ENCODE assay signal across 9 mouse cellular contexts in genomic region chr11:93531029-93531680, GRCm38 (mm10).
DNase-seq lines count a peak whose midpoint lies in the region; ATAC-seq and TF ChIP-seq lines count a peak whose summit lies in the region.
"Had no signal": no experiment of that assay in that cellular context is flagged by ENCODE, and none has a peak within 500 bp of the region (broad histone marks: within the 10 kb centered on the region; RNA-seq: fewer than 3 reads in every experiment).

No protein-coding gene starts in this region.

- H3K9me3 ChIP-seq in hindbrain, postnatal 0 days (ENCODE audit: low read length) = no peaks in the 10 kb centered on the region
- no peaks in the 10 kb centered on the region for H3K9me3 ChIP-seq in hindbrain, embryonic 13.5 days
- no peaks in the 10 kb centered on the region for H3K9me3 ChIP-seq in heart, postnatal 0 days (replicated peaks; ENCODE audit: control insufficient read depth, low read length)
- H3K9me3 ChIP-seq in lung, embryonic 15.5 days = no peaks in the 10 kb centered on the region
- H3K9me3 ChIP-seq: embryonic facial prominence, embryonic 15.5 days had no signal

- no peak overlapping the region for H3K4me3 ChIP-seq in hindbrain, postnatal 0 days (ENCODE audit: low read length)
- no peak overlapping the region for H3K4me3 ChIP-seq in hindbrain, embryonic 13.5 days
- no peak overlapping the region for H3K4me3 ChIP-seq in heart, postnatal 0 days (ENCODE audit: low read depth, low read length)
- no peak overlapping the region for H3K4me3 ChIP-seq in lung, embryonic 15.5 days
- H3K4me3 ChIP-seq: embryonic facial prominence, embryonic 15.5 days had no signal

- WGBS in hindbrain, postnatal 0 days = 39% methylated on average over 7 of the region's 7 CpGs
- 71% methylated on average over 7 of the region's 7 CpGs for WGBS in hindbrain, embryonic 13.5 days
- WGBS in heart, postnatal 0 days = 27% methylated on average over 7 of the region's 7 CpGs
- WGBS in lung, embryonic 15.5 days = 25% methylated on average over 7 of the region's 7 CpGs

- H3K36me3 ChIP-seq in hindbrain, postnatal 0 days (ENCODE audit: insufficient read depth, low read length) = no peaks in the 10 kb centered on the region
- H3K36me3 ChIP-seq in hindbrain, embryonic 13.5 days = no peaks in the 10 kb centered on the region
- no peaks in the 10 kb centered on the region for H3K36me3 ChIP-seq in heart, postnatal 0 days (replicated peaks; ENCODE audit: control insufficient read depth, insufficient read depth, low read length)
- no peaks in the 10 kb centered on the region for H3K36me3 ChIP-seq in lung, embryonic 15.5 days
- H3K36me3 ChIP-seq: embryonic facial prominence, embryonic 15.5 days had no signal

- H3K27me3 ChIP-seq in hindbrain, postnatal 0 days (ENCODE audit: insufficient read depth, low read length) = no peaks in the 10 kb centered on the region
- no peaks in the 10 kb centered on the region for H3K27me3 ChIP-seq in hindbrain, embryonic 13.5 days
- H3K27me3 ChIP-seq in Patski = no peaks in the 10 kb centered on the region
- no peaks in the 10 kb centered on the region for H3K27me3 ChIP-seq in heart, postnatal 0 days (ENCODE audit: control insufficient read depth, insufficient read depth, low read length)
- H3K27me3 ChIP-seq in lung, embryonic 15.5 days = no peaks in the 10 kb centered on the region
- H3K27me3 ChIP-seq: embryonic facial prominence, embryonic 15.5 days had no signal

- peaks cover 3% of the 10 kb centered on the region; the same call in 1 of the 2 replicates for H3K4me1 ChIP-seq in hindbrain, postnatal 0 days (ENCODE audit: insufficient read depth, low read length)
- H3K4me1 ChIP-seq in hindbrain, embryonic 13.5 days (replicated peaks) = 0 out of 2 replicates have a peak, but pooled peaks cover 4% of the 10 kb centered on the region
- H3K4me1 ChIP-seq in heart, postnatal 0 days (ENCODE audit: control insufficient read depth, insufficient read depth) = peaks cover 3% of the 10 kb centered on the region; the same call in 1 of the 2 replicates
- H3K4me1 ChIP-seq in lung, embryonic 15.5 days = no peaks in the 10 kb centered on the region
- H3K4me1 ChIP-seq: embryonic facial prominence, embryonic 15.5 days had no signal

- peak; percentile 81 for DNase-seq in hindbrain, postnatal 0 days (ENCODE audit: low spot score)
- DNase-seq in Patski (ENCODE audit: low read depth, low spot score) = peak; percentile 83
- DNase-seq in cerebellum, postnatal 25 days = peak; percentile 86 to 94
- DNase-seq in heart, postnatal 0 days (ENCODE audit: low spot score) = peak; percentile 64
- no peak for DNase-seq in yolk sac, embryonic 10.5 days (ENCODE audit: low spot score)
- DNase-seq in frontal cortex, postnatal 25 days (ENCODE audit: low spot score in 2 of 2) = no peak

- no peak for TF ChIP-seq CTCF in hindbrain, postnatal 0 days (IDR thresholded peaks at IDR 0.05; ENCODE audit: low read depth)
- TF ChIP-seq CTCF in Patski (IDR thresholded peaks at IDR 0.05) = no peak
- no peak for TF ChIP-seq CTCF in heart, postnatal 0 days (IDR thresholded peaks at IDR 0.05; ENCODE audit: low read depth)

- POLR2A ChIA-PET in Patski (lab: Charles Lee) = no interaction called here

- in situ Hi-C loops in Patski (cut with MboI; ENCODE audit: low pct_unique_long_range_greater_than_20kb) = no loop called here

- no peak for TF ChIP-seq EP300 in heart, postnatal 0 days (IDR thresholded peaks at IDR 0.05; ENCODE audit: low read depth)

- H3K27ac ChIP-seq in hindbrain, postnatal 0 days = no peak overlapping the region
- no peak overlapping the region for H3K27ac ChIP-seq in hindbrain, embryonic 13.5 days
- H3K27ac ChIP-seq in heart, postnatal 0 days (ENCODE audit: low read depth) = 0 out of 2 replicates have a peak overlapping the region, but pooled peaks have one; percentile 34
- peak overlapping the region; percentile 57 for H3K27ac ChIP-seq in lung, embryonic 15.5 days
- H3K27ac ChIP-seq: embryonic facial prominence, embryonic 15.5 days had no signal

- H3K9ac ChIP-seq in hindbrain, postnatal 0 days (replicated peaks; ENCODE audit: low read length) = no peak overlapping the region
- H3K9ac ChIP-seq in hindbrain, embryonic 13.5 days = no peak overlapping the region
- no peak overlapping the region for H3K9ac ChIP-seq in heart, postnatal 0 days (replicated peaks; ENCODE audit: low read depth, low read length)
- no peak overlapping the region for H3K9ac ChIP-seq in lung, embryonic 15.5 days
- H3K9ac ChIP-seq: embryonic facial prominence, embryonic 15.5 days had no signal

- CTCF ChIA-PET in Patski (lab: Charles Lee) = interaction anchor here (1.2 to 2.0 kb wide), 2 partner anchors 11 to 18 kb away, joined by 3 to 5 read pairs; no protein-coding TSS in a partner anchor

- no peak overlapping the region for H3K4me2 ChIP-seq in hindbrain, postnatal 0 days (ENCODE audit: low read depth, low read length)
- H3K4me2 ChIP-seq in hindbrain, embryonic 13.5 days = no peak overlapping the region
- no peak overlapping the region for H3K4me2 ChIP-seq in heart, postnatal 0 days (ENCODE audit: low read depth, low read length)
- no peak overlapping the region for H3K4me2 ChIP-seq in lung, embryonic 15.5 days
- H3K4me2 ChIP-seq: embryonic facial prominence, embryonic 15.5 days had no signal

- 0 out of 2 replicates have a peak, but pooled peaks have one; percentile 43 for ATAC-seq in hindbrain, postnatal 0 days
- ATAC-seq in hindbrain, embryonic 13.5 days (ENCODE audit: low FRiP score) = no peak
- ATAC-seq in Patski = peak; percentile 90
- peak; percentile 68 for ATAC-seq in heart, postnatal 0 days (ENCODE audit: insufficient read depth, low read depth)
- peak; percentile 89; the same call in 1 of the 2 replicates for ATAC-seq in lung, embryonic 15.5 days (ENCODE audit: borderline replicate concordance, extremely low read depth, low FRiP score, low TSS enrichment)

Comparison
In these comparisons a context has a peak if more than half of its experiments do, and no peak if none do; other contexts are left out.
1. DNase-seq: peak in hindbrain, postnatal 0 days (single experiment), Patski (single experiment), cerebellum, postnatal 25 days (2 of 2) and heart, postnatal 0 days (single experiment); none in yolk sac, embryonic 10.5 days (single experiment) and frontal cortex, postnatal 25 days (0 of 2).
2. H3K27ac ChIP-seq: peak in heart, postnatal 0 days (single experiment) and lung, embryonic 15.5 days (single experiment); none in hindbrain, postnatal 0 days (single experiment) and hindbrain, embryonic 13.5 days (single experiment).